Mouse (Mus musculus) kidney, postnatal 4 days (tissue): Measurements from ENCODE around the gene Dido1.

ENCODE experiments used
- DNase-seq, 2 experiments: peaks; one replicate each; pipeline ENCODE4 v3.0.0; 2021; ENCODE audit warnings: mixed read lengths in 2 of 2

The Dido1 gene

GRCm38 (mm10) chr2:180709923-180710272, at the start of gene Dido1, which contains the start of gene Gid8:
Gene Dido1, minus strand, starts transcription at chr2:180709999.
Gene Gid8, plus strand, starts transcription at chr2:180710117.
- DNase-seq: peak; percentile 97 to 98

- DNase-seq: no peak
Observed at GRCm38 (mm10) chr2:180758513-180759263, 48.9 kb upstream of the Dido1 start.

- no peak for DNase-seq
Observed at GRCm38 (mm10) chr2:180756786-180757185, 47.0 kb upstream of the Dido1 start.

- DNase-seq: peak; percentile 90
Observed at GRCm38 (mm10) chr2:180755896-180756295, 46.1 kb upstream of the Dido1 start.

- no peak for DNase-seq
Observed at GRCm38 (mm10) chr2:180754976-180755688, 45.3 kb upstream of the Dido1 start.

- no peak for DNase-seq
Observed at GRCm38 (mm10) chr2:180748904-180749303, 39.1 kb upstream of the Dido1 start.

GRCm38 (mm10) chr2:180746569-180747192, 36.9 kb upstream of the Dido1 start:
- no peak for DNase-seq

- peak; percentile 92 for DNase-seq
Observed at GRCm38 (mm10) chr2:180745248-180745927, 35.6 kb upstream of the Dido1 start.

GRCm38 (mm10) chr2:180743321-180743720, 33.5 kb upstream of the Dido1 start:
- DNase-seq: no peak

- no peak for DNase-seq
Observed at GRCm38 (mm10) chr2:180742820-180743219, 33.0 kb upstream of the Dido1 start.

GRCm38 (mm10) chr2:180741421-180741820, 31.6 kb upstream of the Dido1 start:
- no peak for DNase-seq

- DNase-seq: no peak
Observed at GRCm38 (mm10) chr2:180740349-180740748, 30.6 kb upstream of the Dido1 start.

GRCm38 (mm10) chr2:180737984-180738383, 28.2 kb upstream of the Dido1 start:
- no peak for DNase-seq

- no peak for DNase-seq
Observed at GRCm38 (mm10) chr2:180735232-180735631, 25.4 kb upstream of the Dido1 start.

- no peak for DNase-seq
Observed at GRCm38 (mm10) chr2:180731984-180732383, 22.2 kb upstream of the Dido1 start.

GRCm38 (mm10) chr2:180731036-180731435, 21.2 kb upstream of the Dido1 start:
- DNase-seq: peak; percentile 35 to 37

- DNase-seq: no peak
Observed at GRCm38 (mm10) chr2:180727613-180728021, 17.8 kb upstream of the Dido1 start.

- DNase-seq: no peak
Observed at GRCm38 (mm10) chr2:180726658-180727442, 17.1 kb upstream of the Dido1 start.

GRCm38 (mm10) chr2:180725856-180726629, 16.2 kb upstream of the Dido1 start:
- no peak for DNase-seq

GRCm38 (mm10) chr2:180725414-180725778, 15.6 kb upstream of the Dido1 start:
- no peak for DNase-seq

- DNase-seq: peak; percentile 63 to 76
Observed at GRCm38 (mm10) chr2:180724585-180725413, 15.0 kb upstream of the Dido1 start, which contains the start of gene Slc17a9. Gene Slc17a9, plus strand, starts transcription at chr2:180725263.
